Mouse (Mus musculus): ENCODE results near the gene Shroom3. TPM values are rescaled to one million over a fixed set of nuclear protein-coding genes. Genes with fewer than 3 reads are reported as not detected.
A peak's percentile ranks its signal among the peaks of the same experiment; 100 is the strongest.

The Shroom3 gene
- total and polyA plus RNA-seq, 3 experiments, result 0.04 to 0.11 TPM; not detected in 1

GRCm38 (mm10) chr5:92970480-92970879 lies 287.2 kb downstream of the Shroom3 start:
- peak; percentile 70 for DNase-seq (ENCODE audit: extremely low read depth)
- dilution Hi-C loops (cut with MboI; ENCODE audit: extremely low pct_ligation_motif_present, extremely low pct_unique_long_range_greater_than_20kb, low sequenced_read_pairs) (no loop called here), in situ Hi-C loops (cut with MboI; ENCODE audit: low pct_ligation_motif_present, low pct_unique_long_range_greater_than_20kb, low sequenced_read_pairs) (no loop called here)
- peaks cover 3 to 24% of the 10 kb centered on the region in 2 experiments for H3K4me1 ChIP-seq (ENCODE audit: control insufficient read depth in 1 of 2, insufficient read depth in 2 of 2)
- no peaks in the 10 kb centered on the region for H3K9me3 ChIP-seq (replicated peaks; ENCODE audit: low read length)
- H3K27ac ChIP-seq (ENCODE audit: insufficient read depth, low read depth), result no peak overlapping the region
- H3K4me2 ChIP-seq (ENCODE audit: insufficient read depth, low read depth, poor library complexity, severe bottlenecking), result no peak overlapping the region; the same call in 1 of the 2 replicates
- H3K4me3 ChIP-seq (replicated peaks in 1 of 3; ENCODE audit: low read depth in 2 of 3, low read length in 2 of 3, poor library complexity in 1 of 3), result no peak overlapping the region
- peak; percentile 54 for TF ChIP-seq SMC3 (IDR thresholded peaks at IDR 0.05; ENCODE audit: low read depth, low read length)
- no peak for TF ChIP-seq USF2 (conservative IDR thresholded peaks at IDR 0.05; ENCODE audit: low read depth, low read length)
- peak; percentile 52; the same call in 1 of the 2 replicates for TF ChIP-seq JUN (IDR thresholded peaks at IDR 0.05; ENCODE audit: insufficient read depth, low read depth, low read length)
- TF ChIP-seq E2F4 (IDR thresholded peaks at IDR 0.05; ENCODE audit: insufficient replicate concordance, low read depth, low read length), result no peak
- TF ChIP-seq IRF4 (IDR thresholded peaks at IDR 0.05; ENCODE audit: low read depth, low read length), result 0 out of 2 replicates have a peak, but pooled peaks have one; percentile 26
- peak; percentile 53; the same call in 1 of the 2 replicates for TF ChIP-seq MAZ (IDR thresholded peaks at IDR 0.05; ENCODE audit: low read depth, low read length)
- TF ChIP-seq RAD21 (IDR thresholded peaks at IDR 0.05; ENCODE audit: low read depth, low read length), result peak; percentile 64
- TF ChIP-seq GABPA (IDR thresholded peaks at IDR 0.05; ENCODE audit: insufficient replicate concordance, low read depth, low read length), result no peak
- TF ChIP-seq EP300 (IDR thresholded peaks at IDR 0.05; ENCODE audit: low read length), result peak; percentile 53
- peak; percentile 59 for TF ChIP-seq JUND (conservative IDR thresholded peaks at IDR 0.05; ENCODE audit: low read depth, low read length)
- peak; percentile 47 to 79 for TF ChIP-seq CTCF (conservative IDR thresholded peaks at IDR 0.05 in 1 of 2, IDR thresholded peaks at IDR 0.05 in 1 of 2; ENCODE audit: low read depth in 2 of 2, low read length in 2 of 2)
- H3K36me3 ChIP-seq (replicated peaks in 1 of 2; ENCODE audit: control insufficient read depth in 1 of 2, insufficient read depth in 1 of 2, low read length in 1 of 2), result no peaks in the 10 kb centered on the region
- H3K9ac ChIP-seq (ENCODE audit: insufficient read depth, low read depth), result no peak overlapping the region
- H3K27me3 ChIP-seq (replicated peaks), result no peaks in the 10 kb centered on the region
- H3K79me2 ChIP-seq (replicated peaks; ENCODE audit: control insufficient read depth, extremely low read depth, insufficient read depth, poor library complexity, severe bottlenecking), result no peaks in the 10 kb centered on the region

DNA sequence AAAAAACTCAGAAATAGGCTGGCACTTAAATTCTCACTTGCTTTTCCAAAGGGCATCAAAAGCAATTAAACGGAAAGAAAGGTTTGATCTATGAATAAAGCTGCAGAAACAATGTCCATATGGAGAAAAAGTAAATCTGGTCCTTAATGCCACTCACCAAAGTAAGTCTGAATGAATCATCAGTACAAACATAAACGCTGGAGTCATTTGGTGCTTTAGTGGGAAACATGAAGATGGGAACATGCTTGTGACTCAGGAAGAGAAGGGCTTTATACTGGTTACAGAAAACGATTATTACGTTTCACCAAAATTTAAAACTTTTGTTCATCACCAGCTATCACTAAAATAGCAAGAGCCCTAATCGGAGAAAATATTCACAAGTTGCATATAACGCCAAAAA lies 297.2 kb downstream of the Shroom3 start:
- H3K27me3 ChIP-seq (replicated peaks), result peaks cover 2% of the 10 kb centered on the region
- no peaks in the 10 kb centered on the region for H3K36me3 ChIP-seq (replicated peaks in 1 of 2; ENCODE audit: control insufficient read depth in 1 of 2, insufficient read depth in 1 of 2, low read length in 1 of 2)
- H3K4me2 ChIP-seq (ENCODE audit: insufficient read depth, low read depth, poor library complexity, severe bottlenecking), result no peak overlapping the region
- H3K79me2 ChIP-seq (replicated peaks; ENCODE audit: control insufficient read depth, extremely low read depth, insufficient read depth, poor library complexity, severe bottlenecking), result no peaks in the 10 kb centered on the region
- no peaks in the 10 kb centered on the region for H3K4me1 ChIP-seq (ENCODE audit: control insufficient read depth in 1 of 2, insufficient read depth in 2 of 2)
- DNase-seq (ENCODE audit: extremely low read depth), result no peak
- H3K9ac ChIP-seq (ENCODE audit: insufficient read depth, low read depth), result no peak overlapping the region
- TF ChIP-seq USF2 (conservative IDR thresholded peaks at IDR 0.05; ENCODE audit: low read depth, low read length), result no peak
- TF ChIP-seq ETS1 (conservative IDR thresholded peaks at IDR 0.05; ENCODE audit: low read depth, low read length), result no peak
- TF ChIP-seq E2F4 (IDR thresholded peaks at IDR 0.05; ENCODE audit: insufficient replicate concordance, low read depth, low read length), result no peak
- TF ChIP-seq EP300 (IDR thresholded peaks at IDR 0.05; ENCODE audit: low read length), result no peak
- TF ChIP-seq USF1 (IDR thresholded peaks at IDR 0.05; ENCODE audit: low read depth, low read length), result no peak
- TF ChIP-seq TCF12 (IDR thresholded peaks at IDR 0.05; ENCODE audit: low read depth, low read length), result no peak
- no peak for TF ChIP-seq HCFC1 (IDR thresholded peaks at IDR 0.05; ENCODE audit: low read depth, low read length)
- TF ChIP-seq MXI1 (IDR thresholded peaks at IDR 0.05; ENCODE audit: low read depth, low read length), result no peak
- no peak for TF ChIP-seq NELFE (IDR thresholded peaks at IDR 0.05; ENCODE audit: low read depth, low read length)
- TF ChIP-seq ZNF384 (IDR thresholded peaks at IDR 0.05; ENCODE audit: low read depth, low read length), result no peak
- TF ChIP-seq ELF1 (IDR thresholded peaks at IDR 0.05; ENCODE audit: low read depth, low read length), result no peak
- TF ChIP-seq MYC (IDR thresholded peaks at IDR 0.05; ENCODE audit: low read depth, low read length), result no peak
- no peak for TF ChIP-seq KAT2A (IDR thresholded peaks at IDR 0.05; ENCODE audit: insufficient replicate concordance, low read length)
- in situ Hi-C loops (cut with MboI; ENCODE audit: low pct_ligation_motif_present, low pct_unique_long_range_greater_than_20kb, low sequenced_read_pairs) (no loop called here), dilution Hi-C loops (cut with MboI; ENCODE audit: extremely low pct_ligation_motif_present, extremely low pct_unique_long_range_greater_than_20kb, low sequenced_read_pairs) (no loop called here)
- no peak overlapping the region for H3K4me3 ChIP-seq (replicated peaks in 1 of 3; ENCODE audit: low read depth in 2 of 3, low read length in 2 of 3, poor library complexity in 1 of 3)
- H3K27ac ChIP-seq (ENCODE audit: insufficient read depth, low read depth), result no peak overlapping the region
- H3K9me3 ChIP-seq (replicated peaks; ENCODE audit: low read length), result peaks cover 2% of the 10 kb centered on the region
